Mouse (Mus musculus) brain, embryonic 14.5 days (tissue): ENCODE data around the gene Olfr170. TPM values are rescaled to one million over a fixed set of nuclear protein-coding genes. Genes with fewer than 3 reads are reported as not detected.
"Not testable (repeated sequence)": the region's sequence is repeated elsewhere in the genome, so short reads cannot be mapped to it uniquely, and the experiment has no call there.

Experiments
- DNase-seq: peaks from one replicate; pipeline ENCODE4 v3.0.0-alpha.2; 2011; ENCODE audit warnings: low read depth
- CTCF ChIP-seq: fragments of 200-500 bp; IDR thresholded peaks from 2 replicates; pipeline ENCODE4 v1.5.1; 2012; ENCODE audit warnings: inconsistent platforms, mild to moderate bottlenecking, moderate library complexity, borderline replicate concordance; ENCODE audit not compliant: insufficient read depth, insufficient read length; ENCODE audit errors: extremely low read depth
- POLR2A ChIP-seq: fragments of 200-500 bp; IDR thresholded peaks from 2 replicates; pipeline ENCODE4 v1.6.1; 2012; ENCODE audit warnings: mild to moderate bottlenecking, inconsistent platforms, borderline replicate concordance; ENCODE audit not compliant: poor library complexity, insufficient read depth, insufficient read length, severe bottlenecking; ENCODE audit errors: extremely low read depth
- polyA plus RNA-seq: library from polyadenylated mRNA; depleted of rRNA; stranded (reverse); fragments of >200 nt; gene quantifications from 2 replicates; pipeline ENCODE4 v1.2.3, GENCODE M21; 2012; rRNA removed

The Olfr170 gene
- not detected in 2 replicates for polyA plus RNA-seq

- not testable (repeated sequence) for DNase-seq
Observed at GRCm38 (mm10) chr16:19611782-19612181, at the start of gene Olfr170. Gene Olfr170, minus strand, starts transcription at chr16:19611882.

DNA sequence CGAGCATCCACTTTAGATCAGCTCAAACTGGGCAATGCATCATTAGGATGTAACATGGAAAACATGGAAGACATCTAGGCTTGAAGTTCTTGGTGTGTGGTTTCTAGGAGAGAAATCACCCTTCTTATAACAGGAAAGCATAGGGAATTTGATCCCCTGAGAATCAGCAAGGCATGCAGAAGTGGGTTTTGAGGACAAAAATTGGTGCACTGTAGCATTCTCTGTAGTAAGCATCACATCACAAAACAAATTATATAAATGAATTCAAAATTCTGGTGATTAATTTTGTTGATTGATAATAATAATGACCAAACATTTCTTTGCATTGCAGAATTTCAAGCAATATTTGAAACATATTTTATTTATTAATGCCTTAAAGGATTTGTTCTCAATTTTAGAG lies 18.1 kb upstream of the Olfr170 start, which contains the start of gene Olfr171:
Gene Olfr171, minus strand, starts transcription at position 101 of the 400 bp plus-strand sequence.
- no peak for DNase-seq
- TF ChIP-seq POLR2A, result no peak
- TF ChIP-seq CTCF, result no peak

GRCm38 (mm10) chr16:19603166-19603565 lies 8.5 kb downstream of the Olfr170 start:
- DNase-seq, result no peak
- TF ChIP-seq CTCF, result no peak
- no peak for TF ChIP-seq POLR2A

DNA sequence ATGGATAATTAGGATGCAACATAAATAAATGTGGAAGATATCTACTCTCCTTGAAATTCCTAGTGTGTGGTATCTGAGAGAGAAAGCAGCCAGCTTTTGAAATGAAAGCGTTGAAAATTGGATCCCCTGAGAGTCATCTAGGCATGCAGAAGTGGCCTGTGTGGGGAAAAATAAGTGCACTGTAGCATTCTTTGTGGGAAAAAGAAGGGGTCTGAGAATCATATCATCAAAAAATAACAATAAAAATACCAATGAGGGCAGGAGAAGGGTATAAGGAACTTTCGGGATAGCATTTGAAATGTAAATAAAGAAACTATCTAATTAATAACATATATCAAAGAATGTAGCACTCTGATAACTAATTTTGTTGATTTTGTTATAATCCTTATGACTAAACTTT lies 40.0 kb downstream of the Olfr170 start, which contains the start of gene Olfr169:
Gene Olfr169, minus strand, starts transcription at position 101 of the 400 bp plus-strand sequence.
- not testable (repeated sequence) for DNase-seq

Other genes starting within 250 kb of the Olfr170 start
- not detected in 2 replicates for gene Olfr165, start 188.7 kb downstream of the Olfr170 start, polyA plus RNA-seq
- gene Olfr166, start 128.2 kb downstream of the Olfr170 start, polyA plus RNA-seq, result not detected in 2 replicates
- not detected in 2 replicates for gene Olfr167, start 89.6 kb downstream of the Olfr170 start, polyA plus RNA-seq
- not detected in 2 replicates for gene Olfr168, start 76.3 kb downstream of the Olfr170 start, polyA plus RNA-seq
- not detected in 2 replicates for gene Olfr169, start 40.1 kb downstream of the Olfr170 start, polyA plus RNA-seq
- gene Olfr171, start 18.0 kb upstream of the Olfr170 start, polyA plus RNA-seq, result not detected in 2 replicates
- gene Lamp3, start 94.5 kb upstream of the Olfr170 start, polyA plus RNA-seq, result not detected in 2 replicates
- gene B3gnt5, start 148.3 kb upstream of the Olfr170 start, polyA plus RNA-seq, result 17.3 and 24.7 TPM in 2 replicates